Mouse (Mus musculus): Measurements from ENCODE around the gene Lats2. TPM values are rescaled to one million over a fixed set of nuclear protein-coding genes. Genes with fewer than 3 reads are reported as not detected.

The Lats2 gene
- total and polyA plus RNA-seq, 3 experiments = 1.1 to 4.0 (median 1.5) TPM

- no peak for TF ChIP-seq E2F4 (IDR thresholded peaks at IDR 0.05; ENCODE audit: insufficient replicate concordance, low read depth, low read length)
- TF ChIP-seq MAFK (IDR thresholded peaks at IDR 0.05; ENCODE audit: insufficient replicate concordance, low read length) = 0 out of 2 replicates have a peak, but pooled peaks have one; percentile 27
- TF ChIP-seq POLR2AphosphoS2 (IDR thresholded peaks at IDR 0.05; ENCODE audit: low read depth, low read length) = no peak
- TF ChIP-seq USF2 (conservative IDR thresholded peaks at IDR 0.05; ENCODE audit: low read depth, low read length) = no peak
- TF ChIP-seq SIN3A (IDR thresholded peaks at IDR 0.05; ENCODE audit: low read length) = 0 out of 2 replicates have a peak, but pooled peaks have one; percentile 36
- peak; percentile 59 for TF ChIP-seq MXI1 (IDR thresholded peaks at IDR 0.05; ENCODE audit: low read depth, low read length)
- peak; percentile 64; the same call in 1 of the 2 replicates for TF ChIP-seq TBP (conservative IDR thresholded peaks at IDR 0.05; ENCODE audit: low read depth, low read length)
- TF ChIP-seq MYC (IDR thresholded peaks at IDR 0.05; ENCODE audit: low read depth, low read length) = no peak
- no peak; the same call in 1 of the 2 replicates for TF ChIP-seq JUND (conservative IDR thresholded peaks at IDR 0.05; ENCODE audit: low read depth, low read length)
- no peak for TF ChIP-seq RAD21 (IDR thresholded peaks at IDR 0.05; ENCODE audit: low read depth, low read length)
- TF ChIP-seq CTCF (conservative IDR thresholded peaks at IDR 0.05 in 1 of 2, IDR thresholded peaks at IDR 0.05 in 1 of 2; ENCODE audit: low read depth in 2 of 2, low read length in 2 of 2) = no peak
- no peak for TF ChIP-seq NELFE (IDR thresholded peaks at IDR 0.05; ENCODE audit: low read depth, low read length)
- no peak for TF ChIP-seq CHD1 (IDR thresholded peaks at IDR 0.05; ENCODE audit: low read depth, low read length)
- TF ChIP-seq MEF2A (IDR thresholded peaks at IDR 0.05; ENCODE audit: borderline replicate concordance, low read depth, low read length) = peak; percentile 36; the same call in 1 of the 2 replicates
- no peak for TF ChIP-seq SMC3 (IDR thresholded peaks at IDR 0.05; ENCODE audit: low read depth, low read length)
- 0 out of 2 replicates have a peak, but pooled peaks have one; percentile 55 for TF ChIP-seq ZMIZ1 (IDR thresholded peaks at IDR 0.05; ENCODE audit: low read depth, low read length)
- no peak; the same call in 1 of the 2 replicates for TF ChIP-seq RCOR1 (conservative IDR thresholded peaks at IDR 0.05; ENCODE audit: low read depth, low read length)
These were observed 14.1 kb upstream of the Lats2 start (continued) for GRCm38 (mm10) chr14:57772157-57772815.

- no peaks in the 10 kb centered on the region for H3K27me3 ChIP-seq (replicated peaks)
- in situ Hi-C loops (cut with MboI; ENCODE audit: low pct_ligation_motif_present, low pct_unique_long_range_greater_than_20kb, low sequenced_read_pairs) (no loop called here), dilution Hi-C loops (cut with MboI; ENCODE audit: extremely low pct_ligation_motif_present, extremely low pct_unique_long_range_greater_than_20kb, low sequenced_read_pairs) (no loop called here)
- no peaks in the 10 kb centered on the region for H3K9me3 ChIP-seq (replicated peaks; ENCODE audit: low read length)
- H3K4me2 ChIP-seq (ENCODE audit: insufficient read depth, low read depth, poor library complexity, severe bottlenecking) = no peak overlapping the region
- H3K27ac ChIP-seq (ENCODE audit: insufficient read depth, low read depth) = no peak overlapping the region
- peaks cover 13 to 39% of the 10 kb centered on the region in 2 experiments for H3K4me1 ChIP-seq (ENCODE audit: control insufficient read depth in 1 of 2, insufficient read depth in 2 of 2)
- DNase-seq (ENCODE audit: extremely low read depth) = no peak
- TF ChIP-seq NELFE (IDR thresholded peaks at IDR 0.05; ENCODE audit: low read depth, low read length) (no peak), MAX (IDR thresholded peaks at IDR 0.05; ENCODE audit: low read length) (no peak), SIN3A (IDR thresholded peaks at IDR 0.05; ENCODE audit: low read length) (no peak), EP300 (IDR thresholded peaks at IDR 0.05; ENCODE audit: low read length) (no peak), MEF2A (IDR thresholded peaks at IDR 0.05; ENCODE audit: borderline replicate concordance, low read depth, low read length) (no peak), RAD21 (IDR thresholded peaks at IDR 0.05; ENCODE audit: low read depth, low read length) (no peak)
- no peak overlapping the region for H3K4me3 ChIP-seq (replicated peaks in 1 of 3; ENCODE audit: low read depth in 2 of 3, low read length in 2 of 3, poor library complexity in 1 of 3)
- H3K36me3 ChIP-seq (replicated peaks in 1 of 2; ENCODE audit: control insufficient read depth in 1 of 2, insufficient read depth in 1 of 2, low read length in 1 of 2) = no peaks in the 10 kb centered on the region
- no peak overlapping the region for H3K9ac ChIP-seq (ENCODE audit: insufficient read depth, low read depth)
- no peaks in the 10 kb centered on the region for H3K79me2 ChIP-seq (replicated peaks; ENCODE audit: control insufficient read depth, extremely low read depth, insufficient read depth, poor library complexity, severe bottlenecking)
These were observed 10.9 kb upstream of the Lats2 start for GRCm38 (mm10) chr14:57769102-57769501.

Data from CH12.LX (cell line).